Mouse (Mus musculus) liver, postnatal 0 days (tissue): ENCODE measurements around the gene Fbxw21. TPM values are rescaled to one million over a fixed set of nuclear protein-coding genes. Genes with fewer than 3 reads are reported as not detected.
A peak's percentile ranks its signal among the peaks of the same experiment; 100 is the strongest.
"Not testable (repeated sequence)": the region's sequence is repeated elsewhere in the genome, so short reads cannot be mapped to it uniquely, and the experiment has no call there.

Source experiments
- ATAC-seq: fragments of 200-750 bp; cut with Nextera tagmentation; 2 replicates; pipeline ENCODE4 v1.8.0; 2017; ENCODE audit warnings: mild to moderate bottlenecking, moderate library complexity
- DNase-seq: peaks from one replicate; pipeline ENCODE4 v3.0.0-alpha.2; 2016
- H3K27ac ChIP-seq: fragments of 300-500 bp; sonication (generic); 2 replicates; pipeline ENCODE4 v1.5.1; 2014; ENCODE audit warnings: antibody characterized with exemption, moderate library complexity, mild to moderate bottlenecking, low read depth
- H3K27me3 ChIP-seq: fragments of 300-500 bp; sonication (generic); 2 replicates; pipeline ENCODE4 v1.6.1; 2014; ENCODE audit warnings: low read length, control low read depth, mixed read lengths; ENCODE audit not compliant: insufficient read depth
- H3K36me3 ChIP-seq: fragments of 300-500 bp; sonication (generic); replicated peaks from 2 replicates; pipeline ENCODE4 v1.6.1; 2014; ENCODE audit warnings: mild to moderate bottlenecking, control low read depth, low read length, moderate library complexity, mixed read lengths; ENCODE audit not compliant: insufficient read depth
- H3K4me1 ChIP-seq: fragments of 300-500 bp; sonication (generic); 2 replicates; pipeline ENCODE4 v1.6.1; 2014; ENCODE audit warnings: antibody characterized with exemption, mild to moderate bottlenecking, control low read depth; ENCODE audit not compliant: insufficient read depth
- H3K4me2 ChIP-seq: fragments of 300-500 bp; sonication (generic); 2 replicates; pipeline ENCODE4 v1.6.1; 2014; ENCODE audit warnings: low read depth, mild to moderate bottlenecking, low read length, moderate library complexity, mixed read lengths
- H3K4me3 ChIP-seq: fragments of 300-500 bp; sonication (generic); 2 replicates; pipeline ENCODE4 v1.5.1; 2014; ENCODE audit warnings: low read depth, low read length
- H3K9ac ChIP-seq: fragments of 300-500 bp; sonication (generic); replicated peaks from 2 replicates; pipeline ENCODE4 v1.6.1; 2014; ENCODE audit warnings: mild to moderate bottlenecking, moderate library complexity
- H3K9me3 ChIP-seq: fragments of 300-500 bp; sonication (generic); 2 replicates; pipeline ENCODE4 v1.6.1; 2016; ENCODE audit warnings: mild to moderate bottlenecking, control low read depth, low read length, mixed read lengths
- CTCF ChIP-seq: sonication (generic); IDR thresholded peaks from 2 replicates; pipeline ENCODE4 v1.5.1; 2016; ENCODE audit warnings: antibody characterized with exemption, low read depth
- EP300 ChIP-seq: IDR thresholded peaks from 2 replicates; pipeline ENCODE4 v1.6.1; 2016; ENCODE audit warnings: antibody characterized with exemption, low read depth, mild to moderate bottlenecking
- WGBS: fragments of 180-500 bp; shearing (Covaris S2); extraction: QIAGEN DNeasy Blood & Tissue Kit; methylation state at CpG from one replicate; pipeline ENCODE4 v1.1.7; 2014; ENCODE audit not compliant: insufficient replicate concordance; 5-methylcytosine and 5-hydroxymethylcytosine counted together
- polyA plus RNA-seq: library from polyadenylated mRNA; unstranded; fragments of >200 nt; fragmentation: Nextera tagmentation; extraction: Ambion mirVana; gene quantifications from 2 replicates; pipeline ENCODE4 v1.2.1, GENCODE M21; 2015

Gene Fbxw21
- polyA plus RNA-seq, 1 experiment from 2014 or later: not detected

- no peaks in the 10 kb centered on the region for H3K27me3 ChIP-seq
- no peak overlapping the region for H3K4me2 ChIP-seq
- ATAC-seq (no peak), DNase-seq (no peak)
- H3K27ac ChIP-seq: no peak overlapping the region
- H3K4me3 ChIP-seq: no peak overlapping the region
- no peaks in the 10 kb centered on the region for H3K4me1 ChIP-seq
- H3K36me3 ChIP-seq: no peaks in the 10 kb centered on the region
- no peak for TF ChIP-seq EP300
- no peak for TF ChIP-seq CTCF
- H3K9me3 ChIP-seq: no peaks in the 10 kb centered on the region
- no peak overlapping the region for H3K9ac ChIP-seq
Measured at GRCm38 (mm10) chr9:109167316-109167715, 5.5 kb upstream of the Fbxw21 start.

- WGBS: 53% methylated on average over 4 of the region's 4 CpGs
- H3K9ac ChIP-seq, H3K36me3 ChIP-seq, H3K9me3 ChIP-seq, H3K4me3 ChIP-seq, H3K4me2 ChIP-seq, H3K27me3 ChIP-seq, ATAC-seq, H3K27ac ChIP-seq, H3K4me1 ChIP-seq, DNase-seq: not testable (repeated sequence)
- peak; percentile 45 for TF ChIP-seq CTCF
Measured at GRCm38 (mm10) chr9:109140414-109140813, 21.4 kb downstream of the Fbxw21 start.

- DNase-seq (no peak), ATAC-seq (no peak)
- H3K4me3 ChIP-seq: no peak overlapping the region
- H3K4me2 ChIP-seq: no peak overlapping the region
- H3K27me3 ChIP-seq: no peaks in the 10 kb centered on the region
- no peaks in the 10 kb centered on the region for H3K36me3 ChIP-seq
- H3K4me1 ChIP-seq: no peaks in the 10 kb centered on the region
- no peak overlapping the region for H3K27ac ChIP-seq
- H3K9ac ChIP-seq: no peak overlapping the region
- 77% methylated on average over 5 of the region's 5 CpGs for WGBS
- no peaks in the 10 kb centered on the region for H3K9me3 ChIP-seq
- TF ChIP-seq CTCF (no peak), EP300 (no peak)
Measured at GRCm38 (mm10) chr9:109130076-109130475, 31.8 kb downstream of the Fbxw21 start.

- H3K27ac ChIP-seq: no peak overlapping the region
- DNase-seq (no peak), ATAC-seq (no peak)
- 0 out of 2 replicates have a peak, but pooled peaks cover 3% of the 10 kb centered on the region for H3K4me1 ChIP-seq
- no peaks in the 10 kb centered on the region for H3K27me3 ChIP-seq
- no peak overlapping the region for H3K4me3 ChIP-seq
- 39% methylated on average over 3 of the region's 3 CpGs for WGBS
- TF ChIP-seq CTCF: peak; percentile 44
- no peak for TF ChIP-seq EP300
- H3K9me3 ChIP-seq: no peaks in the 10 kb centered on the region
- H3K4me2 ChIP-seq: no peak overlapping the region
- H3K9ac ChIP-seq: no peak overlapping the region
- H3K36me3 ChIP-seq: no peaks in the 10 kb centered on the region
Measured at GRCm38 (mm10) chr9:109128211-109128610, 33.6 kb downstream of the Fbxw21 start.

GRCm38 (mm10) chr9:109127076-109127475 lies 34.8 kb downstream of the Fbxw21 start:
- DNase-seq (no peak), ATAC-seq (no peak)
- WGBS: 73% methylated on average over 4 of the region's 4 CpGs

GRCm38 (mm10) chr9:109125481-109125880 lies 36.4 kb downstream of the Fbxw21 start:
- no peak overlapping the region for H3K4me3 ChIP-seq
- H3K9ac ChIP-seq: no peak overlapping the region
- H3K27me3 ChIP-seq: no peaks in the 10 kb centered on the region
- no peak overlapping the region for H3K27ac ChIP-seq
- 50% methylated on average over 3 of the region's 3 CpGs for WGBS
- H3K4me1 ChIP-seq: 0 out of 2 replicates have a peak, but pooled peaks cover 3% of the 10 kb centered on the region
- TF ChIP-seq EP300: no peak
- no peak for TF ChIP-seq CTCF
- no peak overlapping the region for H3K4me2 ChIP-seq
- H3K36me3 ChIP-seq: no peaks in the 10 kb centered on the region
- no peaks in the 10 kb centered on the region for H3K9me3 ChIP-seq
- no peak for DNase-seq
- peak; percentile 86 for ATAC-seq

More at GRCm38 (mm10) chr9:109127076-109127475, 34.8 kb downstream of the Fbxw21 start:
- no peak for TF ChIP-seq EP300
- TF ChIP-seq CTCF: no peak
- Histone ChIP-seq H3K27me3 (no peaks in the 10 kb centered on the region), H3K36me3 (no peaks in the 10 kb centered on the region), H3K9me3 (no peaks in the 10 kb centered on the region), H3K9ac (no peak overlapping the region), H3K4me3 (no peak overlapping the region), H3K4me2 (no peak overlapping the region), H3K4me1 (0 out of 2 replicates have a peak, but pooled peaks cover 3% of the 10 kb centered on the region), H3K27ac (no peak overlapping the region)

- peak; percentile 66 for ATAC-seq
- Histone ChIP-seq H3K4me1 (0 out of 2 replicates have a peak, but pooled peaks cover 3% of the 10 kb centered on the region), H3K9ac (no peak overlapping the region), H3K27ac (peak overlapping the region; percentile 34; the same call in 1 of the 2 replicates), H3K4me2 (no peak overlapping the region), H3K27me3 (no peaks in the 10 kb centered on the region), H3K9me3 (no peaks in the 10 kb centered on the region), H3K36me3 (no peaks in the 10 kb centered on the region), H3K4me3 (no peak overlapping the region)
- DNase-seq: no peak
- 54% methylated on average over 2 of the region's 2 CpGs for WGBS
- TF ChIP-seq EP300 (no peak), CTCF (no peak)
Measured at GRCm38 (mm10) chr9:109125043-109125442, 36.8 kb downstream of the Fbxw21 start.
